Mouse (Mus musculus) neural tube, embryonic 14.5 days (tissue): Measurements from ENCODE around the gene Asic2. TPM values are rescaled to one million over a fixed set of nuclear protein-coding genes. Genes with fewer than 3 reads are reported as not detected.
A peak's percentile ranks its signal among the peaks of the same experiment; 100 is the strongest.

Experiments
- ATAC-seq: fragments of 200-750 bp; cut with Nextera tagmentation; 2 replicates; pipeline ENCODE4 v1.8.0; 2017; ENCODE audit warnings: low read depth, mild to moderate bottlenecking, moderate TSS enrichment, moderate library complexity
- H3K27ac ChIP-seq: fragments of 300-500 bp; sonication (generic); 2 replicates; pipeline ENCODE4 v1.5.1; 2014; ENCODE audit warnings: low read depth, mild to moderate bottlenecking, control low read depth, low read length, moderate library complexity, mixed read lengths
- H3K27me3 ChIP-seq: fragments of 300-500 bp; sonication (generic); 2 replicates; pipeline ENCODE4 v1.6.1; 2014; ENCODE audit warnings: low read length; ENCODE audit not compliant: control insufficient read depth, insufficient read depth
- H3K36me3 ChIP-seq: fragments of 300-500 bp; sonication (generic); 2 replicates; pipeline ENCODE4 v1.6.1; 2014; ENCODE audit warnings: low read length, mixed read lengths; ENCODE audit not compliant: control insufficient read depth, insufficient read depth
- H3K4me1 ChIP-seq: fragments of 300-500 bp; sonication (generic); 2 replicates; pipeline ENCODE4 v1.6.1; 2014; ENCODE audit warnings: low read length; ENCODE audit not compliant: control insufficient read depth, insufficient read depth
- H3K4me2 ChIP-seq: fragments of 300-500 bp; sonication (generic); 2 replicates; pipeline ENCODE4 v1.6.1; 2014; ENCODE audit warnings: mild to moderate bottlenecking, low read depth, low read length, control low read depth
- H3K4me3 ChIP-seq: fragments of 300-500 bp; sonication (generic); 2 replicates; pipeline ENCODE4 v1.5.1; 2014; ENCODE audit warnings: low read depth, low read length, control low read depth, mixed read lengths
- H3K9ac ChIP-seq: fragments of 300-500 bp; sonication (generic); replicated peaks from 2 replicates; pipeline ENCODE4 v1.6.1; 2014; ENCODE audit warnings: low read depth, mild to moderate bottlenecking, control low read depth, low read length, mixed read lengths
- H3K9me3 ChIP-seq: fragments of 300-500 bp; sonication (generic); 2 replicates; pipeline ENCODE4 v1.6.1; 2016; ENCODE audit warnings: low read length; ENCODE audit not compliant: control insufficient read depth
- WGBS: fragments of 180-500 bp; shearing (Covaris S2); extraction: QIAGEN DNeasy Blood & Tissue Kit; methylation state at CpG from one replicate; pipeline ENCODE4 v1.1.7; 2014; 5-methylcytosine and 5-hydroxymethylcytosine counted together
- polyA plus RNA-seq: library from polyadenylated mRNA; unstranded; fragments of >200 nt; fragmentation: Nextera tagmentation; extraction: Ambion mirVana; gene quantifications from 2 replicates; pipeline ENCODE4 v1.2.1, GENCODE M21; 2014

Gene Asic2
- polyA plus RNA-seq, 1 experiment from 2014 or later = 16.2 TPM

DNA sequence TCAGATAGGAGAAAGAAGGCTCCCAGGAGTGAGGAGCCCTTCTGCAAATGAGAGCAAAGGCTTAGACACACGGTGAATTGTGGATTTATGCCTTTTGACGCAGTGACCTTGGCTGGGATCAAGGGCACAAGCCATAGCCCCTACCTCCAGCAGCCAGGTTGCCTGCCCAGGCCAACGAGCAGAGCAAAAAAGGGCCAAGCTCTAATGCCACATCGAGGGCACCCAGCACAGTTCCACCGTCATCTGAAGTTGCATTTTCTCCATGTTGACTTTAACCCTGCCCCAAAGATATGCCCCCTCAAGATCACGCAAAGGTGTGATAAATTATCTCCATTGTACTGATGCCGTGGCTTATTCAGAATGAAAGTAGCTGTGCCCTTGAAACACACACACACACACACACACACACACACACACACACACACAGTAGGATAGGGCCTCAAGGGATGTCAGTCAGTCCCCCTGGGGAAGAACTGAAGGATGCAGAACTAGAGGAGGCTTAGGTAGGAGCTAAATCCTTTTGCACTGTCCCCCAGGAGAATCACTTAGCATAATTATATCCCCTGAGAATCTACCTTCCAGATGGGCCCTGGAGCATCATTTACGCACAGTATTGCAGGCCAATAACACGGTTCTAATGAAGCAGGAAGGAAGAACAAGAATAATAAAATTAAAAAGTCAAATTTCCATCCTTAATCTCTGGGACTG is 96.6 kb downstream of the Asic2 start:
- Histone ChIP-seq H3K27me3 (no peaks in the 10 kb centered on the region), H3K4me1 (no peaks in the 10 kb centered on the region), H3K9ac (no peak overlapping the region), H3K36me3 (no peaks in the 10 kb centered on the region), H3K27ac (no peak overlapping the region), H3K4me3 (no peak overlapping the region), H3K4me2 (no peak overlapping the region), H3K9me3 (no peaks in the 10 kb centered on the region)
- 50% methylated on average over 9 of the region's 9 CpGs for WGBS
- ATAC-seq = no peak

GRCm38 (mm10) chr11:81865661-81866382 is 102.4 kb downstream of the Asic2 start:
- no peak overlapping the region for H3K4me3 ChIP-seq
- H3K4me2 ChIP-seq = no peak overlapping the region
- no peak for ATAC-seq
- WGBS = 63% methylated on average over 10 of the region's 10 CpGs
- H3K27ac ChIP-seq = no peak overlapping the region
- H3K4me1 ChIP-seq = no peaks in the 10 kb centered on the region
- no peaks in the 10 kb centered on the region for H3K9me3 ChIP-seq
- H3K36me3 ChIP-seq = no peaks in the 10 kb centered on the region
- H3K27me3 ChIP-seq = no peaks in the 10 kb centered on the region
- H3K9ac ChIP-seq = no peak overlapping the region

- H3K9ac ChIP-seq = no peak within 1 kb of the TSS
- no peak within 1 kb of the TSS for H3K4me3 ChIP-seq
- no peaks in the 10 kb centered on the region for H3K36me3 ChIP-seq
- WGBS = 22% methylated on average over 4 of the region's 4 CpGs
- no peak within 1 kb of the TSS for H3K27ac ChIP-seq
- no peaks in the 10 kb centered on the region for H3K4me1 ChIP-seq
- no peak within 1 kb of the TSS for H3K4me2 ChIP-seq
- no peaks in the 10 kb centered on the region for H3K9me3 ChIP-seq
- H3K27me3 ChIP-seq = no peaks in the 10 kb centered on the region
- peak; percentile 84 for ATAC-seq
These were observed 107.8 kb downstream of the Asic2 start, which contains the start of gene 5530401A14Rik for GRCm38 (mm10) chr11:81860250-81860972. Gene 5530401A14Rik (plus strand): TSS chr11:81860673.

GRCm38 (mm10) chr11:81847773-81848490 is 120.3 kb downstream of the Asic2 start:
- no peaks in the 10 kb centered on the region for H3K36me3 ChIP-seq
- no peaks in the 10 kb centered on the region for H3K27me3 ChIP-seq
- H3K4me3 ChIP-seq = no peak overlapping the region
- WGBS = 43% methylated on average over 1 of the region's 1 CpGs
- ATAC-seq = no peak
- H3K9me3 ChIP-seq = no peaks in the 10 kb centered on the region
- no peak overlapping the region for H3K27ac ChIP-seq
- no peak overlapping the region for H3K4me2 ChIP-seq
- H3K9ac ChIP-seq = no peak overlapping the region
- H3K4me1 ChIP-seq = no peaks in the 10 kb centered on the region

DNA sequence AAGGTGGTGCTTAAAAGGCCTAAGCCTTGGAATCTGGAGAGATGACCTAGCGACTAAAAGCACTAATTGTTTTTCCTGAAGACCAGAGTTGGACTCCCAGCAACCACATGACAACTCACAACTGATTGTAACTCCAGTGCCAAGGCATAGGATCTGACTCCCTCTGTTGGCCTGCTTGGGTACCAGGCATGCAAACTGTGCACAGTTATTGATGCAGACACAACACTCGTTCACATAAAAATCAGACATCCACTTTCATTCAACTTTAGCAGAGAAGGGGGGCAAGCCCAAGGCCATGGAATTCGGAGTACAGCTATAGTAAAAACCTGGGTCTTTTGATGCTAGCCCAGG is 122.6 kb downstream of the Asic2 start:
- H3K27me3 ChIP-seq = no peaks in the 10 kb centered on the region
- no peak for ATAC-seq
- no peak overlapping the region for H3K4me2 ChIP-seq
- H3K4me1 ChIP-seq = no peaks in the 10 kb centered on the region
- H3K4me3 ChIP-seq = no peak overlapping the region
- H3K9me3 ChIP-seq = no peaks in the 10 kb centered on the region
- H3K27ac ChIP-seq = no peak overlapping the region
- no peaks in the 10 kb centered on the region for H3K36me3 ChIP-seq
- WGBS = 79% methylated on average over 3 of the region's 3 CpGs
- H3K9ac ChIP-seq = no peak overlapping the region

DNA sequence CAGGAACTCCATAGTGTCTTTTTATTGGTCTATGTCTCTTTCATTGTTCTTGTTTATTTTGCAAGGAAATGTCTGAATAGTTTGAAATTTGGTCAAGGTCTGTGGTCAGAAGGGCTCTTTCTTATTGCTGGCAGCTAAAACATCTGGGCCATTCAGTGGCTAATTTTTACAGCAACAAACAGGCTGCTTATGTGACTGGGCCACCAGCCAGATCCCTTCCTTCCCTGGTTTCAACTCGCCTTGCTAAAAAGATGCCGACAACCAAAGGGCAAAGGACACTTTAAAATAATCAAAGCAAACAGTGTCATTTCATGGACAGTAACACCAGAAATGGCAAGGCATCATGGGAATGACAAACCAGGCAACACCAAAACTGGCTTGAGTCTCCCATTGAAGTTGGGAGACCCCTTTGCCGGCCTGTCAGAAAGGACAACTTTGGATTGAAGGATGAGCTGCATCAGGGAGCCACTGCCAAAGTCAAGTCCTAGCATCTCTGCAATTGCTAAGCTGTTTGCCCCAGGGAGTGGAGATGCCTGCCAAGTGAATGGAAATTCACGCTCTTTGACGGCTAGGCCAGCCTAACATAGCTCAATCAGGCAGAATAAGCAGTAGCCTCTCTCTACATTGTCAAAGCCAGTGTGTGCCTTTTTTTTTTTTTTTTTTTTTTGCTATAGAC is 123.1 kb downstream of the Asic2 start:
- H3K4me3 ChIP-seq = no peak overlapping the region
- H3K9me3 ChIP-seq = no peaks in the 10 kb centered on the region
- no peak overlapping the region for H3K4me2 ChIP-seq
- no peaks in the 10 kb centered on the region for H3K4me1 ChIP-seq
- no peaks in the 10 kb centered on the region for H3K36me3 ChIP-seq
- 35% methylated on average over 5 of the region's 5 CpGs for WGBS
- H3K27ac ChIP-seq = no peak overlapping the region
- H3K9ac ChIP-seq = no peak overlapping the region
- ATAC-seq = peak; percentile 56; the same call in 1 of the 2 replicates
- H3K27me3 ChIP-seq = no peaks in the 10 kb centered on the region

GRCm38 (mm10) chr11:81841001-81841400 is 127.3 kb downstream of the Asic2 start:
- 74% methylated on average over 2 of the region's 2 CpGs for WGBS
- no peaks in the 10 kb centered on the region for H3K27me3 ChIP-seq

GRCm38 (mm10) chr11:81838426-81838825 is 129.8 kb downstream of the Asic2 start:
- Histone ChIP-seq H3K4me3 (no peak overlapping the region), H3K27ac (no peak overlapping the region), H3K4me2 (no peak overlapping the region), H3K9me3 (no peaks in the 10 kb centered on the region), H3K9ac (no peak overlapping the region), H3K27me3 (no peaks in the 10 kb centered on the region), H3K4me1 (0 out of 2 replicates have a peak, but pooled peaks cover 3% of the 10 kb centered on the region), H3K36me3 (no peaks in the 10 kb centered on the region)
- ATAC-seq = no peak
- WGBS = 67% methylated on average over 4 of the region's 4 CpGs

More at GRCm38 (mm10) chr11:81841001-81841400, 127.3 kb downstream of the Asic2 start:
- 0 out of 2 replicates have a peak, but pooled peaks cover 3% of the 10 kb centered on the region for H3K4me1 ChIP-seq
- no peaks in the 10 kb centered on the region for H3K36me3 ChIP-seq
- H3K4me3 ChIP-seq = no peak overlapping the region
- H3K4me2 ChIP-seq = no peak overlapping the region
- no peak overlapping the region for H3K27ac ChIP-seq
- ATAC-seq = no peak
- no peak overlapping the region for H3K9ac ChIP-seq
- H3K9me3 ChIP-seq = no peaks in the 10 kb centered on the region
